Mouse (Mus musculus): ENCODE data around the gene Acsl5. TPM values are rescaled to one million over a fixed set of nuclear protein-coding genes. Genes with fewer than 3 reads are reported as not detected.
A peak's percentile ranks its signal among the peaks of the same experiment; 100 is the strongest.

Acsl5 gene
- polyA plus RNA-seq, 1 experiment = 29.3 TPM

DNA sequence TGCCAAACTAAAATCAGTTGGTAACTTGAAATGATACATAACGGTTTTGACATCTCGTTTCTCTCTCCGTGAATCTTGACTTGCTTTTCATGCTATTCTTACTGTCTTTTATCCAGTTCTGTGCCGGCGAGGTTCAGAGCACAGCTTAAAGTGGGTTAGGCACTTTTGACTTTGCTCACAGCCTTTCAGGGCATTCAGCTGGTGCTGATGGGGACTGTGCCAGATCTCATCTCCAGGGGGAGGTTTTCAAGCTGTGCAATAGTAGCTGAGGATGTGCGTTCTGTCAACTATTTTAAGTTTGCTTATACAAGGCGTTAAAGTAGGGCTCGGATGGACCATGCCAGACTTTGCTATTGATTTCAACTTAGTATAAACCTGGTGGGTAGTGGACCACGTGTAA lies 85.3 kb downstream of the Acsl5 start:
- H3K4me1 ChIP-seq (ENCODE audit: control insufficient read depth, insufficient read depth, low read length) = no peaks in the 10 kb centered on the region; the same call in 1 of the 2 replicates
- 79% methylated on average over 9 of the region's 9 CpGs for WGBS
- no peak overlapping the region for H3K27ac ChIP-seq (ENCODE audit: insufficient read depth, low read depth, low read length)
- no peaks in the 10 kb centered on the region for H3K36me3 ChIP-seq (ENCODE audit: control insufficient read depth, insufficient read depth, low read length)
- TF ChIP-seq CTCF (conservative IDR thresholded peaks at IDR 0.05; ENCODE audit: insufficient read depth, insufficient read length, low read depth, low read length) (no peak), POLR2A (IDR thresholded peaks at IDR 0.05; ENCODE audit: low read depth, low read length) (no peak)
- H3K27me3 ChIP-seq (replicated peaks; ENCODE audit: control insufficient read depth, insufficient read depth, low read length) = no peaks in the 10 kb centered on the region
- H3K4me3 ChIP-seq (ENCODE audit: insufficient read depth, low read depth, low read length) = no peak overlapping the region
- no peak for DNase-seq

- Histone ChIP-seq H3K4me1 (ENCODE audit: control insufficient read depth, insufficient read depth, low read length) (no peaks in the 10 kb centered on the region; the same call in 1 of the 2 replicates), H3K4me3 (ENCODE audit: insufficient read depth, low read depth, low read length) (no peak overlapping the region), H3K27me3 (replicated peaks; ENCODE audit: control insufficient read depth, insufficient read depth, low read length) (no peaks in the 10 kb centered on the region), H3K27ac (ENCODE audit: insufficient read depth, low read depth, low read length) (no peak overlapping the region), H3K36me3 (ENCODE audit: control insufficient read depth, insufficient read depth, low read length) (no peaks in the 10 kb centered on the region)
- TF ChIP-seq POLR2A (IDR thresholded peaks at IDR 0.05; ENCODE audit: low read depth, low read length) (no peak), CTCF (conservative IDR thresholded peaks at IDR 0.05; ENCODE audit: insufficient read depth, insufficient read length, low read depth, low read length) (no peak)
- no peak for DNase-seq
- 84% methylated on average over 10 of the region's 10 CpGs for WGBS
Observed at GRCm38 (mm10) chr19:55337664-55338063, 85.9 kb downstream of the Acsl5 start.

- no peak for TF ChIP-seq CTCF (conservative IDR thresholded peaks at IDR 0.05; ENCODE audit: insufficient read depth, insufficient read length, low read depth, low read length)
- no peak for TF ChIP-seq POLR2A (IDR thresholded peaks at IDR 0.05; ENCODE audit: low read depth, low read length)
- Histone ChIP-seq H3K4me1 (ENCODE audit: control insufficient read depth, insufficient read depth, low read length) (peaks cover 5% of the 10 kb centered on the region; the same call in 1 of the 2 replicates), H3K27ac (ENCODE audit: insufficient read depth, low read depth, low read length) (no peak overlapping the region), H3K27me3 (replicated peaks; ENCODE audit: control insufficient read depth, insufficient read depth, low read length) (no peaks in the 10 kb centered on the region), H3K4me3 (ENCODE audit: insufficient read depth, low read depth, low read length) (no peak overlapping the region), H3K36me3 (ENCODE audit: control insufficient read depth, insufficient read depth, low read length) (no peaks in the 10 kb centered on the region)
- DNase-seq = no peak
- WGBS = 85% methylated on average over 6 of the region's 6 CpGs
Observed at GRCm38 (mm10) chr19:55340521-55340920, 88.8 kb downstream of the Acsl5 start.

DNA sequence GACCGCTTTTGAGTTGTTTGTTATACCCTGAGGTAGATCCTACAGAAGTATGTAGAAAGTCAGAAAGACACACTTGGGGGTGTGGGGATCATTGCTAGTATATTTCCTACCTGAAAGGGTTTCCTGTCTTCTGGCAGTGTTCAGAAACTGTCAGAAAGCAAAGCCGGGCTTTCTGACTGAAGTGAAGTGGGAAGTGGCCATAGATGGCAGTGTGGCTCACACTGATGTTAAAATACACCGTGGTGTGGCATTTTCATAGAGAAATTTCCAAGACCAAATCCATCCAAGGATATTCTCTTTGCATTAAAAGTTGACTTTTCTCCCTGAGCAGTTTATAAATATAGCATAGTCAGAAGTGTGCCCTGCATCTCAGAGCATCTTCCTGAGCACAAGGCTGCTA lies 89.6 kb downstream of the Acsl5 start:
- H3K36me3 ChIP-seq (ENCODE audit: control insufficient read depth, insufficient read depth, low read length) = no peaks in the 10 kb centered on the region
- 60% methylated on average over 3 of the region's 3 CpGs for WGBS
- no peak overlapping the region for H3K27ac ChIP-seq (ENCODE audit: insufficient read depth, low read depth, low read length)
- TF ChIP-seq CTCF (conservative IDR thresholded peaks at IDR 0.05; ENCODE audit: insufficient read depth, insufficient read length, low read depth, low read length) (no peak), POLR2A (IDR thresholded peaks at IDR 0.05; ENCODE audit: low read depth, low read length) (no peak)
- DNase-seq = no peak
- no peaks in the 10 kb centered on the region for H3K27me3 ChIP-seq (replicated peaks; ENCODE audit: control insufficient read depth, insufficient read depth, low read length)
- H3K4me1 ChIP-seq (ENCODE audit: control insufficient read depth, insufficient read depth, low read length) = peaks cover 5% of the 10 kb centered on the region; the same call in 1 of the 2 replicates
- H3K4me3 ChIP-seq (ENCODE audit: insufficient read depth, low read depth, low read length) = no peak overlapping the region

GRCm38 (mm10) chr19:55342423-55342822 lies 90.7 kb downstream of the Acsl5 start:
- no peaks in the 10 kb centered on the region for H3K36me3 ChIP-seq (ENCODE audit: control insufficient read depth, insufficient read depth, low read length)
- H3K4me3 ChIP-seq (ENCODE audit: insufficient read depth, low read depth, low read length) = no peak overlapping the region
- peaks cover 5% of the 10 kb centered on the region; the same call in 1 of the 2 replicates for H3K4me1 ChIP-seq (ENCODE audit: control insufficient read depth, insufficient read depth, low read length)
- H3K27ac ChIP-seq (ENCODE audit: insufficient read depth, low read depth, low read length) = no peak overlapping the region; the same call in 1 of the 2 replicates
- 76% methylated on average over 7 of the region's 7 CpGs for WGBS
- TF ChIP-seq POLR2A (IDR thresholded peaks at IDR 0.05; ENCODE audit: low read depth, low read length) = no peak
- no peak for TF ChIP-seq CTCF (conservative IDR thresholded peaks at IDR 0.05; ENCODE audit: insufficient read depth, insufficient read length, low read depth, low read length)
- peak; percentile 18 for DNase-seq
- H3K27me3 ChIP-seq (replicated peaks; ENCODE audit: control insufficient read depth, insufficient read depth, low read length) = no peaks in the 10 kb centered on the region

DNA sequence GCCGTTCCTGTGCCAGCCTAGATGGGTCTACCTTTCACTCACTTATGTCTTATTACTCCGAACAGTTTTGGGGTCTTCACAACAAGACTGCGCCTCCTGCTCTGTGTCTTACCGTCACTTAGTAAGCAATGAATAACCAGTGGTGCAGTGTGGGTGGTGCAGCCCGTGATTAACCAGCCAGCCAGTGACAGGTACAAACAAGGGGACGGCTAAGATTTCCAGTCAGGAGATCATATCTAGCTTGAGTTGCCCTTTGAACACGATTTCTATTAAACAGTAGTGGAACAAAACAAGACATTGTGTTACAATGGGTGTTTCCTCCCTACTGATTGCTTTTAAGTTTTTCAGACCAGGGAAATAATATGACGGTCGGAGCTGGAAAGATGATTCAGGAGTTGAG lies 91.5 kb downstream of the Acsl5 start:
- no peaks in the 10 kb centered on the region for H3K36me3 ChIP-seq (ENCODE audit: control insufficient read depth, insufficient read depth, low read length)
- no peaks in the 10 kb centered on the region for H3K27me3 ChIP-seq (replicated peaks; ENCODE audit: control insufficient read depth, insufficient read depth, low read length)
- 62% methylated on average over 9 of the region's 9 CpGs for WGBS
- H3K4me3 ChIP-seq (ENCODE audit: insufficient read depth, low read depth, low read length) = no peak overlapping the region
- TF ChIP-seq CTCF (conservative IDR thresholded peaks at IDR 0.05; ENCODE audit: insufficient read depth, insufficient read length, low read depth, low read length) (no peak), POLR2A (IDR thresholded peaks at IDR 0.05; ENCODE audit: low read depth, low read length) (no peak)
- peak; percentile 20 for DNase-seq
- no peak overlapping the region for H3K27ac ChIP-seq (ENCODE audit: insufficient read depth, low read depth, low read length)
- H3K4me1 ChIP-seq (ENCODE audit: control insufficient read depth, insufficient read depth, low read length) = peaks cover 5% of the 10 kb centered on the region; the same call in 1 of the 2 replicates

Other genes starting within 250 kb of the Acsl5 start
- 56.6 and 60.7 TPM in 2 replicates for gene Gpam, start 124.7 kb upstream of the Acsl5 start, polyA plus RNA-seq (2012; rRNA removed)
- 0.04 and 0.09 TPM in 2 replicates for gene Tectb, start 71.2 kb upstream of the Acsl5 start, polyA plus RNA-seq (2012; rRNA removed)
- gene Gucy2g, start 10.7 kb upstream of the Acsl5 start, polyA plus RNA-seq (2012; rRNA removed) = 0.88 and 1.1 TPM in 2 replicates
- 22.5 and 29.1 TPM in 2 replicates for gene Zdhhc6, start 64.1 kb downstream of the Acsl5 start, polyA plus RNA-seq (2012; rRNA removed)
- 15.7 and 15.9 TPM in 2 replicates for gene Vti1a, start 64.4 kb downstream of the Acsl5 start, polyA plus RNA-seq (2012; rRNA removed)

Data from kidney, adult 2 months (tissue).